Mouse (Mus musculus) liver, adult 2 months (tissue): ENCODE measurements around the gene Atf6b.

Source experiments
- CTCF ChIP-seq: fragments of 200-500 bp; IDR thresholded peaks from 2 replicates; pipeline ENCODE4 v1.5.1; 2011; ENCODE audit warnings: low read depth, low read length, control low read depth
- POLR2A ChIP-seq: fragments of 200-500 bp; IDR thresholded peaks from 2 replicates; pipeline ENCODE4 v1.6.1; 2011; ENCODE audit warnings: low read length, control low read depth; ENCODE audit not compliant: insufficient read depth; ENCODE audit errors: extremely low read depth

GRCm38 (mm10) chr17:34661121-34661591, 14.2 kb downstream of the Atf6b start:
- TF ChIP-seq POLR2A (no peak), CTCF (no peak)
